Mouse (Mus musculus): Measurements from ENCODE around the gene Atp2b1.

- no peak for TF ChIP-seq EP300 (IDR thresholded peaks at IDR 0.05; ENCODE audit: insufficient read depth, low read depth, low read length)
- TF ChIP-seq CTCF (IDR thresholded peaks at IDR 0.05) = no peak
- no peak for TF ChIP-seq POLR2A (IDR thresholded peaks at IDR 0.05; ENCODE audit: insufficient read depth, low read depth, low read length)
Measured at GRCm38 (mm10) chr10:98954230-98954993, 40.2 kb downstream of the Atp2b1 start.
